Mouse (Mus musculus): ENCODE results near the gene Atp5h.

- TF ChIP-seq CTCF (IDR thresholded peaks at IDR 0.05; ENCODE audit: low read depth) (no peak), EP300 (IDR thresholded peaks at IDR 0.05; ENCODE audit: low read depth) (no peak)
Measured at GRCm38 (mm10) chr11:115374695-115375425, 44.9 kb downstream of the Atp5h start.
